In genomic region chr6:54566546-54566919, GRCm38 (mm10) we compare ENCODE assay signal across 8 mouse cellular contexts. TPM values are rescaled to one million over a fixed set of nuclear protein-coding genes. Genes with fewer than 3 reads are reported as not detected.
DNase-seq lines count a peak whose midpoint lies in the region; ATAC-seq and TF ChIP-seq lines count a peak whose summit lies in the region.

No protein-coding gene starts in this region.

- no peak overlapping the region for H3K27ac ChIP-seq in heart, embryonic 16.5 days (ENCODE audit: low read length)
- H3K27ac ChIP-seq in cortical plate, adult 2 months (ENCODE audit: insufficient read depth, low read length) = peak overlapping the region; percentile 19; the same call in 1 of the 2 replicates
- H3K27ac ChIP-seq in hindbrain, embryonic 15.5 days (replicated peaks) = peak overlapping the region; percentile 92
- H3K27ac ChIP-seq in midbrain, embryonic 14.5 days (replicated peaks; ENCODE audit: low read depth, low read length) = peak overlapping the region; percentile 96

- DNase-seq in heart, postnatal 10 days = no peak
- no peak for DNase-seq in midbrain, embryonic 14.5 days
- no peak for DNase-seq in right cerebral cortex, postnatal 36 days (ENCODE audit: low spot score in 2 of 2)
- DNase-seq in cerebellum, postnatal 14 days = no peak
- DNase-seq in layer of hippocampus, postnatal 25 days (ENCODE audit: extremely low spot score in 1 of 2, low spot score in 1 of 2) = no peak

- TF ChIP-seq POLR2A in cortical plate, adult 2 months (IDR thresholded peaks at IDR 0.05; ENCODE audit: extremely low read depth, insufficient read depth, low read length) = no peak

- peak overlapping the region; percentile 64 for H3K9ac ChIP-seq in heart, embryonic 16.5 days (ENCODE audit: low read length)
- H3K9ac ChIP-seq in hindbrain, embryonic 15.5 days = peak overlapping the region; percentile 82
- H3K9ac ChIP-seq in midbrain, embryonic 14.5 days (replicated peaks; ENCODE audit: low read length) = peak overlapping the region; percentile 88

- peak overlapping the region; percentile 59 for H3K4me3 ChIP-seq in heart, embryonic 16.5 days (ENCODE audit: low read length)
- peak overlapping the region; percentile 55 for H3K4me3 ChIP-seq in cortical plate, adult 2 months (ENCODE audit: insufficient read depth, low read length)
- peak overlapping the region; percentile 64 for H3K4me3 ChIP-seq in hindbrain, embryonic 15.5 days
- H3K4me3 ChIP-seq in midbrain, embryonic 14.5 days (replicated peaks; ENCODE audit: low read depth, low read length) = peak overlapping the region; percentile 70

- peak overlapping the region; percentile 87 for H3K4me2 ChIP-seq in heart, embryonic 16.5 days (ENCODE audit: low read depth, low read length)
- peak overlapping the region; percentile 70 for H3K4me2 ChIP-seq in hindbrain, embryonic 15.5 days
- peak overlapping the region; percentile 68 for H3K4me2 ChIP-seq in midbrain, embryonic 14.5 days (ENCODE audit: low read length)

- intact Hi-C loops in heart, postnatal 10 days (cut with DNase I) = no loop called here

- peaks cover 6% of the 10 kb centered on the region for H3K4me1 ChIP-seq in heart, embryonic 16.5 days (ENCODE audit: control insufficient read depth, insufficient read depth, low read length)
- peaks cover 7% of the 10 kb centered on the region for H3K4me1 ChIP-seq in cortical plate, adult 2 months (ENCODE audit: control insufficient read depth, insufficient read depth, low read length)
- peaks cover 56% of the 10 kb centered on the region for H3K4me1 ChIP-seq in hindbrain, embryonic 15.5 days (replicated peaks)
- H3K4me1 ChIP-seq in midbrain, embryonic 14.5 days (ENCODE audit: control insufficient read depth, insufficient read depth, low read length) = peaks cover 50% of the 10 kb centered on the region

- H3K27me3 ChIP-seq in heart, embryonic 16.5 days (ENCODE audit: control insufficient read depth, insufficient read depth, low read length) = no peaks in the 10 kb centered on the region; the same call in 1 of the 2 replicates
- no peaks in the 10 kb centered on the region for H3K27me3 ChIP-seq in hindbrain, embryonic 15.5 days
- H3K27me3 ChIP-seq in midbrain, embryonic 14.5 days (ENCODE audit: control insufficient read depth, insufficient read depth, low read length) = no peaks in the 10 kb centered on the region

- ATAC-seq in heart, embryonic 16.5 days (replicated peaks; ENCODE audit: extremely low read depth, insufficient read depth, low FRiP score) = no peak
- peak; percentile 4; the same call in 1 of the 2 replicates for ATAC-seq in hindbrain, embryonic 15.5 days (ENCODE audit: low FRiP score, low read depth)
- ATAC-seq in midbrain, embryonic 14.5 days (ENCODE audit: low FRiP score, low TSS enrichment) = no peak

- 14% methylated on average over 6 of the region's 6 CpGs for WGBS in heart, embryonic 16.5 days
- 3% methylated on average over 6 of the region's 6 CpGs for WGBS in hindbrain, embryonic 15.5 days
- 2% methylated on average over 6 of the region's 6 CpGs for WGBS in midbrain, embryonic 14.5 days

- no peaks in the 10 kb centered on the region for H3K36me3 ChIP-seq in heart, embryonic 16.5 days (ENCODE audit: control insufficient read depth, insufficient read depth)
- no peaks in the 10 kb centered on the region for H3K36me3 ChIP-seq in hindbrain, embryonic 15.5 days
- H3K36me3 ChIP-seq in midbrain, embryonic 14.5 days (ENCODE audit: control insufficient read depth, insufficient read depth, low read length) = no peaks in the 10 kb centered on the region

- TF ChIP-seq CTCF in cortical plate, adult 2 months (IDR thresholded peaks at IDR 0.05; ENCODE audit: extremely low read depth, insufficient read depth, low read length) = no peak

- no peaks in the 10 kb centered on the region for H3K9me3 ChIP-seq in heart, embryonic 16.5 days (replicated peaks; ENCODE audit: control insufficient read depth, low read length)
- H3K9me3 ChIP-seq in hindbrain, embryonic 15.5 days = no peaks in the 10 kb centered on the region
- H3K9me3 ChIP-seq in midbrain, embryonic 14.5 days (ENCODE audit: control insufficient read depth, low read length) = no peaks in the 10 kb centered on the region

RNA-seq across cellular contexts. Expression of gene Scrn1, which starts 0.2 kb away (rescaled TPM):
- 5.1 and 6.3 TPM in 2 replicates for polyA plus RNA-seq in heart, embryonic 16.5 days (2015; fragmentation: Nextera tagmentation; extraction: Ambion mirVana)
- 1 to 10 TPM; 8.3 to 9.3 TPM for total RNA-seq in heart, postnatal 10 days (2021)
- 102 and 115 TPM in 2 replicates for polyA plus RNA-seq in cortical plate, adult 2 months (2012; rRNA removed)
- 100 and 106 TPM in 2 replicates for polyA plus RNA-seq in hindbrain, embryonic 15.5 days (2015; fragmentation: Nextera tagmentation; extraction: Ambion mirVana)
- polyA plus RNA-seq in midbrain, embryonic 14.5 days (2014; fragmentation: Nextera tagmentation; extraction: Ambion mirVana) = 88.0 and 104 TPM in 2 replicates
- total RNA-seq in layer of hippocampus, postnatal 25 days (2021) = 100 to 1,000 TPM; 101 to 103 TPM

RNA-seq across cellular contexts. Expression of gene Plekha8, which starts 28.4 kb away (rescaled TPM):
- 4.5 and 5.5 TPM in 2 replicates for polyA plus RNA-seq in heart, embryonic 16.5 days (2015; fragmentation: Nextera tagmentation; extraction: Ambion mirVana)
- 10 to 100 TPM; 12.4 to 12.9 TPM for total RNA-seq in heart, postnatal 10 days (2021)
- 7.3 and 7.8 TPM in 2 replicates for polyA plus RNA-seq in cortical plate, adult 2 months (2012; rRNA removed)
- polyA plus RNA-seq in hindbrain, embryonic 15.5 days (2015; fragmentation: Nextera tagmentation; extraction: Ambion mirVana) = 7.9 TPM in 2 replicates
- polyA plus RNA-seq in midbrain, embryonic 14.5 days (2014; fragmentation: Nextera tagmentation; extraction: Ambion mirVana) = 11.1 and 15.8 TPM in 2 replicates
- 10 to 100 TPM; 11.4 to 13.7 TPM for total RNA-seq in layer of hippocampus, postnatal 25 days (2021)

RNA-seq across cellular contexts. Expression of gene Fkbp14, which starts 30.6 kb away (rescaled TPM):
- polyA plus RNA-seq in heart, embryonic 16.5 days (2015; fragmentation: Nextera tagmentation; extraction: Ambion mirVana) = 21.7 and 22.3 TPM in 2 replicates
- total RNA-seq in heart, postnatal 10 days (2021) = 10 to 100 TPM; 15.1 to 17.0 TPM
- polyA plus RNA-seq in cortical plate, adult 2 months (2012; rRNA removed) = 11.3 and 11.4 TPM in 2 replicates
- polyA plus RNA-seq in hindbrain, embryonic 15.5 days (2015; fragmentation: Nextera tagmentation; extraction: Ambion mirVana) = 9.2 and 9.8 TPM in 2 replicates
- 4.3 and 8.1 TPM in 2 replicates for polyA plus RNA-seq in midbrain, embryonic 14.5 days (2014; fragmentation: Nextera tagmentation; extraction: Ambion mirVana)
- total RNA-seq in layer of hippocampus, postnatal 25 days (2021) = 10 to 100 TPM; 12.1 to 12.8 TPM

Comparison
In these comparisons a context has a peak if more than half of its experiments do, and no peak if none do; other contexts are left out.
1. RNA of gene Scrn1, which starts 0.2 kb away (polyA plus RNA-seq): 102 to 115 TPM in cortical plate, adult 2 months, 100 to 106 TPM in hindbrain, embryonic 15.5 days and 88.0 to 104 TPM in midbrain, embryonic 14.5 days; 5.1 to 6.3 TPM in heart, embryonic 16.5 days; every median in the first group is over 10 times any median in the second.
2. Peak in every context shown above with its lines, with median percentiles within 50 percentile points of each other: H3K4me2 ChIP-seq, H3K4me3 ChIP-seq and H3K9ac ChIP-seq.